Mouse (Mus musculus) heart, adult 9 months (tissue): ENCODE data around the gene Kcnn4.

ENCODE experiments used
- DNase-seq, 2 experiments: peaks; one replicate each; pipeline ENCODE4 v3.0.0; 2022; ENCODE audit warnings: low spot score in 2 of 2

Kcnn4 gene

GRCm38 (mm10) chr7:24366716-24367632 is 3.1 kb upstream of the Kcnn4 start:
- DNase-seq = no peak

- no peak for DNase-seq
Observed at GRCm38 (mm10) chr7:24368226-24368625, 1.8 kb upstream of the Kcnn4 start.

GRCm38 (mm10) chr7:24368946-24369345 is 1.1 kb upstream of the Kcnn4 start:
- no peak for DNase-seq

- no peak for DNase-seq
Observed at GRCm38 (mm10) chr7:24371012-24371808, 1.1 kb downstream of the Kcnn4 start.

GRCm38 (mm10) chr7:24371809-24372145 is 1.7 kb downstream of the Kcnn4 start:
- DNase-seq = no peak

- no peak for DNase-seq
Observed at GRCm38 (mm10) chr7:24372300-24372699, 2.2 kb downstream of the Kcnn4 start.

GRCm38 (mm10) chr7:24372786-24373185 is 2.7 kb downstream of the Kcnn4 start:
- DNase-seq = no peak

GRCm38 (mm10) chr7:24373538-24374379 is 3.7 kb downstream of the Kcnn4 start:
- DNase-seq = peak; percentile 28 to 38

GRCm38 (mm10) chr7:24376456-24376855 is 6.4 kb downstream of the Kcnn4 start:
- DNase-seq = no peak

- DNase-seq = peak; percentile 13 to 31
Observed at GRCm38 (mm10) chr7:24377091-24377865, 7.2 kb downstream of the Kcnn4 start.

GRCm38 (mm10) chr7:24378049-24378701 is 8.1 kb downstream of the Kcnn4 start:
- DNase-seq = no peak

GRCm38 (mm10) chr7:24379934-24380333 is 9.9 kb downstream of the Kcnn4 start:
- no peak for DNase-seq

GRCm38 (mm10) chr7:24380370-24380769 is 10.3 kb downstream of the Kcnn4 start:
- no peak for DNase-seq

- DNase-seq = no peak
Observed at GRCm38 (mm10) chr7:24382730-24383372, 12.8 kb downstream of the Kcnn4 start.

- DNase-seq = no peak
Observed at GRCm38 (mm10) chr7:24384070-24384469, 14.0 kb downstream of the Kcnn4 start.

- DNase-seq = no peak
Observed at GRCm38 (mm10) chr7:24384827-24385226, 14.8 kb downstream of the Kcnn4 start.

- peak in 1 of 2 experiments; percentile 41 for DNase-seq
Observed at GRCm38 (mm10) chr7:24387059-24387556, 17.0 kb downstream of the Kcnn4 start.

- DNase-seq = no peak
Observed at GRCm38 (mm10) chr7:24389516-24390187, 19.6 kb downstream of the Kcnn4 start.

- DNase-seq = no peak
Observed at GRCm38 (mm10) chr7:24390512-24390911, 20.4 kb downstream of the Kcnn4 start.
